Mouse (Mus musculus): Measurements from ENCODE around the gene Eva1c.

DNA sequence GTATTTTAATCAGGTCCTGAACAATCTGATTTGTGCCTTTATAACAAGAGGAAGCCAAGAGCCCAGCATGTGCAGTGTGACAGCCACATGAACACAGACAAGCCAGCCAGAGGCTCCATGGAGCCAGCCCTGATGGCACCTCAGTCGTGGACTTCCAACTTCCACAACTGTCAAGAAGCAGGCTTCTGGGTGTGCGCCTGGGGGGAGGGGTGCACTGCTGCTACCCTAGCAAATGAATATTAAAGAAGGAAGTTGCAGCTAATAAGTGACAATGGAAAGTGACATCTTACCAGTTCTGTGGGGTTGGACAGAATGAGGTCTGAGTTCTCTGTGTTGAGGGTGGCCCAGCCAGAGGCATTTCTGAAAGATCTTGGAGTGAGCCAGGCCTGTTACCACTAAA lies 58.8 kb downstream of the Eva1c start:
- TF ChIP-seq CTCF (IDR thresholded peaks at IDR 0.05; ENCODE audit: control insufficient read depth, insufficient read depth, low read length) (no peak), POLR2A (IDR thresholded peaks at IDR 0.05; ENCODE audit: borderline replicate concordance, control insufficient read depth, low read depth, low read length) (no peak)
